Mouse (Mus musculus): ENCODE results near the gene Krt27. TPM values are rescaled to one million over a fixed set of nuclear protein-coding genes. Genes with fewer than 3 reads are reported as not detected.
A peak's percentile ranks its signal among the peaks of the same experiment; 100 is the strongest.

Krt27 gene
- total RNA-seq, 2 experiments from 2014 or later = not detected

DNA sequence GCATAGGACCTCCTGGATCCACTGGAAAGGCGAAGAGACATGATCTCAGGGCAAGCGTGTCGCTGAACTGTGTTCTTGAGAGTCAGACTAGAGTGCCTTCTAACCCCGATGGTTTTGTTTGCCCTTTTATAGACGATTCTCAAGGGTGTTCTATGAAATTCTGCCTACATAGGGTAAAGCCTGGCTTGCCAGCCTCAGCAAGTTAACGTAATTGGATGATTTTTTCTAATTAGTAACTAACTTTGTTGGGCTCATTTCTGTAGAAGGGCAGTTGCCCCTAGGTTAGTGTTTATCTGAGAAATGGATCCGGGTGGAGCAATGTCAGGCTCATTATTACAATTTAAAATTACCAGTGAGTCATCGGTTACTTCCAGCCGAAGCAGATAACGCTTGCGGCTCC, 28.1 kb downstream of the Krt27 start, which contains the start of gene Krt25:
Gene Krt25, minus strand, starts transcription at position 101 of the 400 bp plus-strand sequence.
- no peak for DNase-seq

DNA sequence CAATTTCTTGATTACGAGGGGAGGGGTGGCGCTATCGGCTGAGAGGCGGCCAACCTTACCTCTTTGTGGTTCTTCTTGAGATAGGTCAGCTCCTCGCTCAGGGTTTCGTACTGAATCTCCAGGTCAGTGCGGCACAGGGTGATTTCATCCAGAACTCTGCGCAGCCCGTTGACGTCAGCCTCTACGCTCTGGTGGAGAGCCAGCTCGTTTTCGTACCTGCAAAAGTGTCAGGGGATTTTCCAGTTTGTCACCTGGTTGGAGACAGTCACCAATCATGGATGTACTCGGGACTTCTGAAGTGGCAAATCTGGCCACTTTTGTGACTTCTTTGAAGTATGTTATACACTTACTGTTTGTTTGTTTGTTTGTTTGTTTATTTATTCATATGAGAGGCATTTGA, 29.8 kb downstream of the Krt27 start:
- no peak for DNase-seq

DNA sequence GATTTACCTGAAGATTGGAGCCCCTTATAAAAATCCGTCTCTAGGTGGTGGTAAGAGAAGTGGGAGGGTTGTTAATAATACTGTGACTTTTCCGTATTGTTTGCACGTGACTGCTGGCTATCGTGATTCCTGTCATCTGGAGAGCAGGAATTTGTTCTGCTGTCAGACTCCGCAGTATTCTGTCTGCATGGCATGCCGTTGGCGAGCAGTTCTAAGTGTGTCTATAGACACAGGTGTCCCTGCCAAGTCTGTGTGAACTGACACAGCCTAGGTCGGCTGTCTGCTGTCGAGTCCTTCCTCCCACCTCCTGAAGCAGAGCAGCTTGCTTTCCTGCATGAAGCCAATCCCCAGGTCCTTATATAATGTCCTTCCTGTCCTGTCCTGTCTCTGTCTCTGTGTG, 31.8 kb downstream of the Krt27 start:
- DNase-seq = no peak

DNA sequence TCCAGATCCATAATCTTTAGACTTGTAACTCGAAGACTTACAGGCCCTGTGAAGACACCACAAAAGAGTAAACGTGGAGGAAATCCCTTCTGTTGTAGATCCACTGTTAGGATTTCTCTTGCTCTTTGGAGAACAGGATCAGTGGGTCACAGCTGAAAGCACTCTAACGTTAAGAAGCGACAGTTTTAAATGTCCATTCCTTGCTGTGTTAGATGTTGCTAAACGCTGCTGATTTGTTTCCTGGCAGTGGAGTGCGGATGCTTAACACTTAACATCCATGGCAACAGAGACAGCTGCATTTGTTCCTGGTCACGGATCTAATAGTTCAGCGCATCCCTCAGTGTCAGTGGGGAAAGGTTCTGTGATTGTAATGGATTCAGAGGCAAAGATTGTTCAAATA, 34.4 kb downstream of the Krt27 start:
- DNase-seq = no peak

DNA sequence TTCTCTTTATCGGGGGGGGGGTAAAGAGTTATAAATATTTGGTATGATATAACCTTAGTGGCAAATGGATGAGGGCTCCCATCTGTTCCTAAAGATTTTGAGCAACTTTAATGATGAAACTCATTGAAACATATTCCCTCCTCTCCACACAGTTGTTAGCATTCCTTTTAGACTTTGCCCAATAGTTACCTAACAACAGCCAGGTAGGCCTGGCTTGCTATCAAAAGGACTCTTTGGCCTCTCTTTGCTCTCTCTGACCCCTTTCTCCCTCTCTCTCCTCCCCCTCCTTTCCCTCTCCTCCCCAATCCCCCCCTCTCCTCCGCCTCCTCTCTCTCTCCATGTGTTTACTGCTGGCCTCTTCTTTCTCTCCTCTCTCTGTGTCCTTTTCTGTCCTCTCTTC, 36.3 kb downstream of the Krt27 start:
- DNase-seq = no peak

DNA sequence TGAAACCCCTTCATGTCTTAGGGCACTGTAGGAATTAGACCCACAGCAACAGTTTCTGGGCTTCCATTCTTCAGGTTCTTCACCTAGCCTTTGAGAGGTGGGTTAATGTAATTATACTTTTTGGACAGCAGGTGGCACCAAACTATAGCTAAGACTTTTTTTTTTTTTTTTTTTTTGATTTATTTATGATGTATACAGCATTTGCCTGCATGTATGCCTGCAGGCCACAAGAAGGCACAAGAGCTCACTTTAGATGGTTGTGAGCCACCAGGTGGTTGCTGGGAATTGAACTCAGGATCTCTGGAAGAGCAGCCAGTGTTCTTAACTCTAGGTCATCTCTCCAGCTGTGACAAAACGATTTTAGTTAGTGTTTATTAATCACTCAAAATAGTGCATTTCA, 40.0 kb downstream of the Krt27 start:
- no peak for DNase-seq

DNA sequence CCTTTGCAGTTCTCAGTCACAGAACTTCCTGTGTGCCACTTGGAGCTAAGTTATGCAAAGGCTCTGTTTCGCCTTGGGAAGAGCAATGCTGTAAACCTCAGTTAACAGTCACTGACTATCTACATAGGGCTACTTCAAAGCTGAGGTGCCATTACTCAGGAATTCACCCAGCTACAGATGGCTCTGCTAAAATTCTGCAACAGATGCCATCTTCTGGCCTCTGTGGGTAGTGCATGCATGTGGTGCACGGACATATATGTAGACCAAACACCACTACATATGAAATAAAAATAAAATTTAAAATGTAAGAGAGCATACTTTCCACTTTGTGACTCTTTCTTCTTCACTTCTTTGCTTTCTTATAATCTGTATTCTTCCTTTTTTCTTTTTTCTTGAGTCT, 43.3 kb downstream of the Krt27 start:
- DNase-seq = peak; percentile 58 to 65

Other genes with a start within 250 kb of the Krt27 start
- gene Ccr7, start 196.0 kb downstream of the Krt27 start, total RNA-seq (2021) = under 1 TPM in 1 of 2 experiments, not detected in 1; 0.20 TPM
- gene Smarce1, start 120.1 kb downstream of the Krt27 start, total RNA-seq (2021) = 10 to 100 TPM; 50.1 to 60.8 TPM
- 1 to 10 TPM in 1 of 2 experiments, under 1 TPM in 1; 0.79 to 1.1 TPM for gene Krt222, start 107.0 kb downstream of the Krt27 start, total RNA-seq (2021)
- gene Krt24, start 65.8 kb downstream of the Krt27 start, total RNA-seq (2021) = not detected
- not detected for gene Krt25, start 28.2 kb downstream of the Krt27 start, total RNA-seq (2021)
- not detected for gene Krt26, start 13.1 kb downstream of the Krt27 start, total RNA-seq (2021)
- not detected for gene Krt28, start 23.8 kb upstream of the Krt27 start, total RNA-seq (2021)
- gene Krt10, start 38.3 kb upstream of the Krt27 start, total RNA-seq (2021) = 1 to 10 TPM; 4.4 to 6.4 TPM
- gene Krt12, start 71.2 kb upstream of the Krt27 start, total RNA-seq (2021) = not detected
- under 1 TPM in 1 of 2 experiments, not detected in 1; 0.26 TPM for gene Krt20, start 87.0 kb upstream of the Krt27 start, total RNA-seq (2021)
- gene Krt23, start 142.0 kb upstream of the Krt27 start, total RNA-seq (2021) = under 1 TPM in 1 of 2 experiments, not detected in 1; 0.16 TPM
- not detected for gene Krt39, start 170.2 kb upstream of the Krt27 start, total RNA-seq (2021)
- not detected for gene Krt40, start 192.1 kb upstream of the Krt27 start, total RNA-seq (2021)
- gene Krtap3-3, start 199.8 kb upstream of the Krt27 start, total RNA-seq (2021) = not detected
- gene Krtap3-2, start 205.7 kb upstream of the Krt27 start, total RNA-seq (2021) = not detected
- gene Gm11939, start 208.4 kb upstream of the Krt27 start, total RNA-seq (2021) = not detected
- gene Krtap3-1, start 215.5 kb upstream of the Krt27 start, total RNA-seq (2021) = not detected
- not detected for gene Krtap1-5, start 229.9 kb upstream of the Krt27 start, total RNA-seq (2021)
- gene Krtap1-4, start 232.6 kb upstream of the Krt27 start, total RNA-seq (2021) = not detected
- gene Krtap1-3, start 240.2 kb upstream of the Krt27 start, total RNA-seq (2021) = not detected
- not detected for gene Krtap9-3, start 247.0 kb upstream of the Krt27 start, total RNA-seq (2021)